Mouse (Mus musculus) forebrain, embryonic 14.5 days (tissue): ENCODE measurements at regions not wholly inside any gene's neighbourhood (a gene's known extent, or its start where the extent isn't known, plus 50 kb on each side); places are given as distances from the start of the nearest gene placed in this dataset.

ENCODE experiments used
- ATAC-seq: fragments of 200-750 bp; cut with Nextera tagmentation; 2 replicates; pipeline ENCODE4 v1.8.0; 2017; ENCODE audit warnings: mild to moderate bottlenecking, moderate library complexity
- DNase-seq: peaks from one replicate; pipeline ENCODE4 v3.0.0-alpha.2; 2015; ENCODE audit warnings: low spot score
- H3K27ac ChIP-seq: fragments of 300-500 bp; sonication (generic); 2 replicates; pipeline ENCODE4 v1.5.1; 2014; ENCODE audit warnings: low read depth, mild to moderate bottlenecking, control low read depth, low read length, moderate library complexity
- H3K27me3 ChIP-seq: fragments of 300-500 bp; sonication (generic); replicated peaks from 2 replicates; pipeline ENCODE4 v1.6.1; 2014; ENCODE audit warnings: low read length, control low read depth, mixed read lengths; ENCODE audit not compliant: control insufficient read depth, insufficient read depth
- H3K36me3 ChIP-seq: fragments of 300-500 bp; sonication (generic); 2 replicates; pipeline ENCODE4 v1.6.1; 2014; ENCODE audit warnings: low read length, control low read depth; ENCODE audit not compliant: control insufficient read depth, insufficient read depth
- H3K4me1 ChIP-seq: fragments of 300-500 bp; sonication (generic); 2 replicates; pipeline ENCODE4 v1.6.1; 2014; ENCODE audit warnings: antibody characterized with exemption, low read length, control low read depth; ENCODE audit not compliant: control insufficient read depth, insufficient read depth
- H3K4me2 ChIP-seq: fragments of 300-500 bp; sonication (generic); 2 replicates; pipeline ENCODE4 v1.6.1; 2014; ENCODE audit warnings: mild to moderate bottlenecking, control low read depth, low read length
- H3K4me3 ChIP-seq: fragments of 300-500 bp; sonication (generic); 2 replicates; pipeline ENCODE4 v1.5.1; 2014; ENCODE audit warnings: low read depth, low read length, control low read depth
- H3K9ac ChIP-seq: fragments of 300-500 bp; sonication (generic); 2 replicates; pipeline ENCODE4 v1.6.1; 2014; ENCODE audit warnings: mild to moderate bottlenecking, low read length, control low read depth, moderate library complexity
- H3K9me3 ChIP-seq: fragments of 300-500 bp; sonication (generic); replicated peaks from 2 replicates; pipeline ENCODE4 v1.6.1; 2016; ENCODE audit warnings: low read length, control low read depth, mixed read lengths; ENCODE audit not compliant: control insufficient read depth
- WGBS: fragments of 180-500 bp; shearing (Covaris S2); extraction: QIAGEN DNeasy Blood & Tissue Kit; methylation state at CpG from one replicate; pipeline ENCODE4 v1.1.7; 2014; 5-methylcytosine and 5-hydroxymethylcytosine counted together

GRCm38 (mm10) chr2:160421216-160421911, 54.5 kb upstream of the Mafb start:
- no peak for ATAC-seq
- no peak for DNase-seq
- H3K27me3 ChIP-seq = no peaks in the 10 kb centered on the region
- H3K9ac ChIP-seq = no peak overlapping the region
- H3K36me3 ChIP-seq = no peaks in the 10 kb centered on the region
- H3K9me3 ChIP-seq = no peaks in the 10 kb centered on the region
- H3K4me1 ChIP-seq = 0 out of 2 replicates have a peak, but pooled peaks cover 5% of the 10 kb centered on the region
- WGBS = 35% methylated on average over 13 of the region's 13 CpGs
- no peak overlapping the region for H3K27ac ChIP-seq
- H3K4me2 ChIP-seq = no peak overlapping the region
- H3K4me3 ChIP-seq = no peak overlapping the region

- no peaks in the 10 kb centered on the region for H3K36me3 ChIP-seq
- H3K9ac ChIP-seq = no peak overlapping the region
- no peaks in the 10 kb centered on the region for H3K27me3 ChIP-seq
- H3K27ac ChIP-seq = no peak overlapping the region
- no peaks in the 10 kb centered on the region for H3K9me3 ChIP-seq
- H3K4me1 ChIP-seq = 0 out of 2 replicates have a peak, but pooled peaks cover 5% of the 10 kb centered on the region
- ATAC-seq (no peak), DNase-seq (no peak)
- WGBS = 95% methylated on average over 7 of the region's 7 CpGs
- no peak overlapping the region for H3K4me3 ChIP-seq
- H3K4me2 ChIP-seq = no peak overlapping the region
These were observed 57.6 kb upstream of the Mafb start for GRCm38 (mm10) chr2:160424491-160424890.

- no peaks in the 10 kb centered on the region for H3K9me3 ChIP-seq
- H3K36me3 ChIP-seq = no peaks in the 10 kb centered on the region
- H3K4me1 ChIP-seq = no peaks in the 10 kb centered on the region
- H3K4me2 ChIP-seq = no peak overlapping the region
- no peak overlapping the region for H3K9ac ChIP-seq
- no peaks in the 10 kb centered on the region for H3K27me3 ChIP-seq
- no peak overlapping the region for H3K27ac ChIP-seq
- 76% methylated on average over 10 of the region's 10 CpGs for WGBS
- ATAC-seq = no peak
- DNase-seq = no peak
- H3K4me3 ChIP-seq = no peak overlapping the region
These were observed 60.6 kb upstream of the Mafb start for GRCm38 (mm10) chr2:160427431-160427830.

GRCm38 (mm10) chr2:160433252-160433651, 66.4 kb upstream of the Mafb start:
- H3K4me2 ChIP-seq = no peak overlapping the region
- H3K9me3 ChIP-seq = no peaks in the 10 kb centered on the region
- H3K9ac ChIP-seq = no peak overlapping the region
- no peaks in the 10 kb centered on the region for H3K27me3 ChIP-seq
- DNase-seq (peak; percentile 66), ATAC-seq (peak; percentile 65; the same call in 1 of the 2 replicates)
- no peaks in the 10 kb centered on the region for H3K4me1 ChIP-seq
- H3K4me3 ChIP-seq = no peak overlapping the region
- no peaks in the 10 kb centered on the region for H3K36me3 ChIP-seq
- H3K27ac ChIP-seq = no peak overlapping the region
- 63% methylated on average over 10 of the region's 10 CpGs for WGBS

- Histone ChIP-seq H3K27ac (no peak overlapping the region), H3K9me3 (no peaks in the 10 kb centered on the region), H3K27me3 (no peaks in the 10 kb centered on the region), H3K4me3 (no peak overlapping the region), H3K4me2 (no peak overlapping the region), H3K36me3 (no peaks in the 10 kb centered on the region), H3K9ac (no peak overlapping the region), H3K4me1 (0 out of 2 replicates have a peak, but pooled peaks cover 4% of the 10 kb centered on the region)
- WGBS = 89% methylated on average over 5 of the region's 5 CpGs
- ATAC-seq = no peak
- no peak for DNase-seq
These were observed 67.8 kb upstream of the Mafb start for GRCm38 (mm10) chr2:160434701-160435100.

- Histone ChIP-seq H3K4me1 (peaks cover 11% of the 10 kb centered on the region; the same call in 1 of the 2 replicates), H3K9me3 (no peaks in the 10 kb centered on the region), H3K4me2 (no peak overlapping the region), H3K4me3 (no peak overlapping the region), H3K36me3 (no peaks in the 10 kb centered on the region), H3K9ac (no peak overlapping the region), H3K27me3 (no peaks in the 10 kb centered on the region), H3K27ac (no peak overlapping the region)
- WGBS = 90% methylated on average over 3 of the region's 3 CpGs
- DNase-seq = no peak
- ATAC-seq = no peak
These were observed 68.8 kb upstream of the Mafb start for GRCm38 (mm10) chr2:160435622-160436021.

- ATAC-seq (0 out of 2 replicates have a peak, but pooled peaks have one; percentile 18), DNase-seq (no peak)
- Histone ChIP-seq H3K36me3 (no peaks in the 10 kb centered on the region), H3K9me3 (no peaks in the 10 kb centered on the region), H3K27ac (no peak overlapping the region), H3K4me1 (peaks cover 13% of the 10 kb centered on the region; the same call in 1 of the 2 replicates), H3K27me3 (no peaks in the 10 kb centered on the region), H3K9ac (no peak overlapping the region), H3K4me2 (no peak overlapping the region), H3K4me3 (no peak overlapping the region)
- 87% methylated on average over 2 of the region's 2 CpGs for WGBS
These were observed 72.2 kb upstream of the Mafb start for GRCm38 (mm10) chr2:160439028-160439427.

- Histone ChIP-seq H3K4me1 (peaks cover 13% of the 10 kb centered on the region; the same call in 1 of the 2 replicates), H3K4me3 (no peak overlapping the region), H3K4me2 (no peak overlapping the region), H3K9me3 (no peaks in the 10 kb centered on the region), H3K27ac (no peak overlapping the region; the same call in 1 of the 2 replicates), H3K9ac (no peak overlapping the region), H3K36me3 (no peaks in the 10 kb centered on the region), H3K27me3 (no peaks in the 10 kb centered on the region)
- ATAC-seq (peak; percentile 61), DNase-seq (peak; percentile 68)
- WGBS = 33% methylated on average over 9 of the region's 9 CpGs
These were observed 73.4 kb upstream of the Mafb start for GRCm38 (mm10) chr2:160440236-160440635.

GRCm38 (mm10) chr2:160451057-160451456, 84.2 kb upstream of the Mafb start:
- ATAC-seq (peak; percentile 54), DNase-seq (no peak)
- peak overlapping the region; percentile 35; the same call in 1 of the 2 replicates for H3K4me3 ChIP-seq
- H3K36me3 ChIP-seq = no peaks in the 10 kb centered on the region
- H3K9ac ChIP-seq = no peak overlapping the region
- H3K27me3 ChIP-seq = no peaks in the 10 kb centered on the region
- WGBS = 8% methylated on average over 8 of the region's 8 CpGs
- H3K27ac ChIP-seq = no peak overlapping the region; the same call in 1 of the 2 replicates
- peak overlapping the region; percentile 71 for H3K4me2 ChIP-seq
- H3K4me1 ChIP-seq = peaks cover 11% of the 10 kb centered on the region
- no peaks in the 10 kb centered on the region for H3K9me3 ChIP-seq
